Mouse (Mus musculus) neural tube, embryonic 15.5 days (tissue): ENCODE measurements at regions not wholly inside any gene's neighbourhood (a gene's known extent, or its start where the extent isn't known, plus 50 kb on each side); places are given as distances from the start of the nearest gene placed in this dataset.

Experiments
- ATAC-seq: fragments of 200-750 bp; cut with Nextera tagmentation; 2 replicates; pipeline ENCODE4 v1.8.0; 2017; ENCODE audit warnings: mild to moderate bottlenecking, moderate TSS enrichment, moderate library complexity; ENCODE audit not compliant: low FRiP score
- H3K27ac ChIP-seq: fragments of 300-500 bp; sonication (generic); replicated peaks from 2 replicates; pipeline ENCODE4 v1.5.1; 2015; ENCODE audit warnings: mild to moderate bottlenecking, inconsistent platforms
- H3K27me3 ChIP-seq: fragments of 300-500 bp; sonication (generic); replicated peaks from 2 replicates; pipeline ENCODE4 v1.6.1; 2015; ENCODE audit warnings: inconsistent platforms
- H3K36me3 ChIP-seq: fragments of 300-500 bp; sonication (generic); 2 replicates; pipeline ENCODE4 v1.6.1; 2015; ENCODE audit warnings: inconsistent platforms
- H3K4me1 ChIP-seq: fragments of 300-500 bp; sonication (generic); 2 replicates; pipeline ENCODE4 v1.6.1; 2015; ENCODE audit warnings: inconsistent platforms
- H3K4me2 ChIP-seq: fragments of 300-500 bp; sonication (generic); 2 replicates; pipeline ENCODE4 v1.6.1; 2015; ENCODE audit warnings: inconsistent platforms, mild to moderate bottlenecking, moderate library complexity
- H3K4me3 ChIP-seq: fragments of 300-500 bp; sonication (generic); replicated peaks from 2 replicates; pipeline ENCODE4 v1.5.1; 2015; ENCODE audit warnings: mild to moderate bottlenecking, inconsistent platforms
- H3K9ac ChIP-seq: fragments of 300-500 bp; sonication (generic); replicated peaks from 2 replicates; pipeline ENCODE4 v1.6.1; 2015; ENCODE audit warnings: mild to moderate bottlenecking, inconsistent platforms
- H3K9me3 ChIP-seq: fragments of 300-500 bp; sonication (generic); replicated peaks from 2 replicates; pipeline ENCODE4 v1.6.1; 2016; ENCODE audit warnings: inconsistent platforms
- WGBS: fragments of 180-500 bp; shearing (Covaris S2); methylation state at CpG from one replicate; pipeline ENCODE4 v1.1.7; 2015; ENCODE audit warnings: mixed read lengths; 5-methylcytosine and 5-hydroxymethylcytosine counted together

GRCm38 (mm10) chr4:10257537-10257936 is 616.8 kb upstream of the 2610301B20Rik start:
- H3K9me3 ChIP-seq = no peaks in the 10 kb centered on the region
- H3K27ac ChIP-seq = no peak overlapping the region
- 74% methylated on average over 4 of the region's 4 CpGs for WGBS
- H3K36me3 ChIP-seq = no peaks in the 10 kb centered on the region
- no peaks in the 10 kb centered on the region for H3K27me3 ChIP-seq
- no peak for ATAC-seq
- H3K9ac ChIP-seq = no peak overlapping the region
- H3K4me2 ChIP-seq = no peak overlapping the region
- no peak overlapping the region for H3K4me3 ChIP-seq
- no peaks in the 10 kb centered on the region for H3K4me1 ChIP-seq

GRCm38 (mm10) chr4:10260351-10260750 is 613.9 kb upstream of the 2610301B20Rik start:
- Histone ChIP-seq H3K4me2 (no peak overlapping the region), H3K9ac (no peak overlapping the region), H3K9me3 (no peaks in the 10 kb centered on the region), H3K36me3 (no peaks in the 10 kb centered on the region), H3K4me1 (no peaks in the 10 kb centered on the region), H3K27me3 (no peaks in the 10 kb centered on the region), H3K27ac (no peak overlapping the region), H3K4me3 (no peak overlapping the region)
- ATAC-seq = no peak
- WGBS = 85% methylated on average over 6 of the region's 6 CpGs

- no peak for ATAC-seq
- H3K36me3 ChIP-seq = no peaks in the 10 kb centered on the region
- H3K27me3 ChIP-seq = no peaks in the 10 kb centered on the region
- H3K4me3 ChIP-seq = no peak overlapping the region
- no peak overlapping the region for H3K9ac ChIP-seq
- 88% methylated on average over 2 of the region's 2 CpGs for WGBS
- H3K4me1 ChIP-seq = no peaks in the 10 kb centered on the region
- H3K9me3 ChIP-seq = no peaks in the 10 kb centered on the region
- H3K27ac ChIP-seq = no peak overlapping the region
- H3K4me2 ChIP-seq = no peak overlapping the region
Observed at GRCm38 (mm10) chr4:10265942-10266341, 608.4 kb upstream of the 2610301B20Rik start.

GRCm38 (mm10) chr4:10285562-10285961 is 588.7 kb upstream of the 2610301B20Rik start:
- Histone ChIP-seq H3K27ac (no peak overlapping the region), H3K4me3 (no peak overlapping the region), H3K36me3 (no peaks in the 10 kb centered on the region), H3K9ac (no peak overlapping the region), H3K9me3 (no peaks in the 10 kb centered on the region), H3K27me3 (no peaks in the 10 kb centered on the region), H3K4me2 (no peak overlapping the region), H3K4me1 (no peaks in the 10 kb centered on the region)
- ATAC-seq = no peak
- WGBS = 70% methylated on average over 2 of the region's 2 CpGs

- Histone ChIP-seq H3K4me3 (no peak overlapping the region), H3K36me3 (no peaks in the 10 kb centered on the region), H3K27ac (no peak overlapping the region), H3K4me2 (no peak overlapping the region), H3K9me3 (no peaks in the 10 kb centered on the region), H3K27me3 (no peaks in the 10 kb centered on the region), H3K4me1 (no peaks in the 10 kb centered on the region), H3K9ac (no peak overlapping the region)
- WGBS = 86% methylated on average over 3 of the region's 3 CpGs
- ATAC-seq = no peak
Observed at GRCm38 (mm10) chr4:10290326-10290725, 584.0 kb upstream of the 2610301B20Rik start.

GRCm38 (mm10) chr4:10295012-10295530 is 579.2 kb upstream of the 2610301B20Rik start:
- 84% methylated on average over 4 of the region's 4 CpGs for WGBS
- no peak overlapping the region for H3K4me3 ChIP-seq
- no peak overlapping the region for H3K27ac ChIP-seq
- H3K9ac ChIP-seq = no peak overlapping the region
- H3K9me3 ChIP-seq = no peaks in the 10 kb centered on the region
- H3K4me1 ChIP-seq = no peaks in the 10 kb centered on the region
- H3K4me2 ChIP-seq = no peak overlapping the region
- no peaks in the 10 kb centered on the region for H3K36me3 ChIP-seq
- H3K27me3 ChIP-seq = no peaks in the 10 kb centered on the region
- ATAC-seq = no peak

- no peak for ATAC-seq
- Histone ChIP-seq H3K4me1 (no peaks in the 10 kb centered on the region), H3K4me3 (no peak overlapping the region), H3K9ac (no peak overlapping the region), H3K9me3 (no peaks in the 10 kb centered on the region), H3K27me3 (no peaks in the 10 kb centered on the region), H3K27ac (no peak overlapping the region), H3K4me2 (no peak overlapping the region), H3K36me3 (no peaks in the 10 kb centered on the region)
- 96% methylated on average over 1 of the region's 1 CpGs for WGBS
Observed at GRCm38 (mm10) chr4:10296220-10296619, 578.1 kb upstream of the 2610301B20Rik start.

GRCm38 (mm10) chr4:10311886-10312285 is 562.4 kb upstream of the 2610301B20Rik start:
- H3K27me3 ChIP-seq = no peaks in the 10 kb centered on the region
- no peak overlapping the region for H3K9ac ChIP-seq
- no peak overlapping the region for H3K4me3 ChIP-seq
- no peaks in the 10 kb centered on the region for H3K4me1 ChIP-seq
- H3K27ac ChIP-seq = no peak overlapping the region
- no peaks in the 10 kb centered on the region for H3K9me3 ChIP-seq
- no peaks in the 10 kb centered on the region for H3K36me3 ChIP-seq
- H3K4me2 ChIP-seq = no peak overlapping the region
- 70% methylated on average over 5 of the region's 5 CpGs for WGBS
- no peak for ATAC-seq

GRCm38 (mm10) chr4:10315144-10315543 is 559.2 kb upstream of the 2610301B20Rik start:
- Histone ChIP-seq H3K4me3 (no peak overlapping the region), H3K9me3 (no peaks in the 10 kb centered on the region), H3K27ac (no peak overlapping the region), H3K4me2 (no peak overlapping the region), H3K27me3 (no peaks in the 10 kb centered on the region), H3K4me1 (no peaks in the 10 kb centered on the region), H3K9ac (no peak overlapping the region), H3K36me3 (no peaks in the 10 kb centered on the region)
- WGBS = 66% methylated on average over 4 of the region's 4 CpGs
- ATAC-seq = no peak

GRCm38 (mm10) chr4:10315875-10316274 is 558.4 kb upstream of the 2610301B20Rik start:
- Histone ChIP-seq H3K27me3 (no peaks in the 10 kb centered on the region), H3K9me3 (no peaks in the 10 kb centered on the region), H3K27ac (no peak overlapping the region), H3K9ac (no peak overlapping the region), H3K4me2 (no peak overlapping the region), H3K4me3 (no peak overlapping the region), H3K36me3 (no peaks in the 10 kb centered on the region), H3K4me1 (no peaks in the 10 kb centered on the region)
- WGBS = 81% methylated on average over 3 of the region's 3 CpGs
- no peak for ATAC-seq

GRCm38 (mm10) chr4:10344147-10344546 is 530.2 kb upstream of the 2610301B20Rik start:
- no peaks in the 10 kb centered on the region for H3K27me3 ChIP-seq
- no peak overlapping the region for H3K9ac ChIP-seq
- H3K4me2 ChIP-seq = no peak overlapping the region
- ATAC-seq = no peak
- H3K27ac ChIP-seq = no peak overlapping the region
- no peaks in the 10 kb centered on the region for H3K4me1 ChIP-seq
- no peaks in the 10 kb centered on the region for H3K36me3 ChIP-seq
- WGBS = 75% methylated on average over 2 of the region's 2 CpGs
- H3K9me3 ChIP-seq = no peaks in the 10 kb centered on the region
- no peak overlapping the region for H3K4me3 ChIP-seq

- H3K4me2 ChIP-seq = no peak overlapping the region
- no peaks in the 10 kb centered on the region for H3K36me3 ChIP-seq
- 63% methylated on average over 4 of the region's 4 CpGs for WGBS
- H3K27ac ChIP-seq = no peak overlapping the region
- no peak for ATAC-seq
- no peaks in the 10 kb centered on the region for H3K4me1 ChIP-seq
- H3K9ac ChIP-seq = no peak overlapping the region
- no peaks in the 10 kb centered on the region for H3K27me3 ChIP-seq
- no peak overlapping the region for H3K4me3 ChIP-seq
- no peaks in the 10 kb centered on the region for H3K9me3 ChIP-seq
Observed at GRCm38 (mm10) chr4:10351876-10352627, 522.2 kb upstream of the 2610301B20Rik start.
